In the genomic region with DNA sequence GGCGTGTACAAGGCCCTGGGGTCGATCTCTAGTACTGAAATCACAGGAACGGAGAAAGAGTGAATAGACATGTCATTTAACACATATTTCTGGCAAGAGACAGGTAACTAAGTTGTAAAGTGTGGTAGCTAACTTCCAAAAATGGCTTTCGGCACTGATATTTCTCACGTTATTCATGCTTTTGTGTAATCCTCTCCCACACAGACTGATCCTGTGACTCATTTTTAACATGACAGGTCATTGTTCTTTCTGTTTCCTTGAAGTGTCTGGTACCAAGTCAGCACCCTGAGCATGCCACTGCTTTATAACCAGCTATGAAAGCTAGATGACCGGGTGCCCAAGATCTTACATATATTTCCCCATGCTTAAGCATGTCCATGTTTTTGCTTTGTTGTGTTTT, we compare ENCODE assay signal across 17 mouse cellular contexts.
"Had no signal": no experiment of that assay in that cellular context is flagged by ENCODE, and none has a peak within 500 bp of the region (broad histone marks: within the 10 kb centered on the region; RNA-seq: fewer than 3 reads in every experiment).

No protein-coding gene starts in this region.

- H3K9ac ChIP-seq: liver, embryonic 12.5 days; liver, embryonic 15.5 days; lung, embryonic 15.5 days; midbrain, embryonic 12.5 days; midbrain, embryonic 15.5 days; neural tube, embryonic 13.5 days; stomach, embryonic 15.5 days had no signal

- H3K4me3 ChIP-seq: layer of hippocampus, adult 2 months; liver, embryonic 12.5 days; liver, embryonic 15.5 days; lung, embryonic 15.5 days; midbrain, embryonic 12.5 days; midbrain, embryonic 15.5 days; neural tube, embryonic 13.5 days; stomach, embryonic 15.5 days had no signal

- H3K27ac ChIP-seq: layer of hippocampus, adult 2 months; liver, embryonic 12.5 days; liver, embryonic 15.5 days; lung, embryonic 15.5 days; macrophage; midbrain, embryonic 12.5 days; midbrain, embryonic 15.5 days; neural tube, embryonic 13.5 days; stomach, embryonic 15.5 days had no signal

- DNase-seq: kidney, adult 9 months; kidney, postnatal 25 days; layer of hippocampus, adult 9-11 months; lung, adult 18-20 months; retina, postnatal 1 day; right cerebral cortex, postnatal 25 days; spleen, adult 18-20 months; thymus, postnatal 25 days had no signal

- H3K36me3 ChIP-seq: liver, embryonic 12.5 days; liver, embryonic 15.5 days; lung, embryonic 15.5 days; midbrain, embryonic 12.5 days; midbrain, embryonic 15.5 days; neural tube, embryonic 13.5 days; stomach, embryonic 15.5 days had no signal

- H3K27me3 ChIP-seq: liver, embryonic 12.5 days; liver, embryonic 15.5 days; lung, embryonic 15.5 days; midbrain, embryonic 12.5 days; midbrain, embryonic 15.5 days; neural tube, embryonic 13.5 days; stomach, embryonic 15.5 days had no signal

- H3K9me3 ChIP-seq: liver, embryonic 12.5 days; liver, embryonic 15.5 days; lung, embryonic 15.5 days; midbrain, embryonic 12.5 days; midbrain, embryonic 15.5 days; neural tube, embryonic 13.5 days; stomach, embryonic 15.5 days had no signal

- ATAC-seq: liver, embryonic 12.5 days; midbrain, embryonic 15.5 days had no signal

- H3K4me2 ChIP-seq: liver, embryonic 12.5 days; liver, embryonic 15.5 days; lung, embryonic 15.5 days; midbrain, embryonic 12.5 days; midbrain, embryonic 15.5 days; neural tube, embryonic 13.5 days; stomach, embryonic 15.5 days had no signal

- H3K4me1 ChIP-seq: liver, embryonic 12.5 days; liver, embryonic 15.5 days; lung, embryonic 15.5 days; midbrain, embryonic 12.5 days; midbrain, embryonic 15.5 days; neural tube, embryonic 13.5 days; stomach, embryonic 15.5 days had no signal
